Mouse (Mus musculus): ENCODE results near the gene Ube2h. TPM values are rescaled to one million over a fixed set of nuclear protein-coding genes. Genes with fewer than 3 reads are reported as not detected.

Gene Ube2h
- polyA plus RNA-seq, 1 experiment, result 78.9 TPM

DNA sequence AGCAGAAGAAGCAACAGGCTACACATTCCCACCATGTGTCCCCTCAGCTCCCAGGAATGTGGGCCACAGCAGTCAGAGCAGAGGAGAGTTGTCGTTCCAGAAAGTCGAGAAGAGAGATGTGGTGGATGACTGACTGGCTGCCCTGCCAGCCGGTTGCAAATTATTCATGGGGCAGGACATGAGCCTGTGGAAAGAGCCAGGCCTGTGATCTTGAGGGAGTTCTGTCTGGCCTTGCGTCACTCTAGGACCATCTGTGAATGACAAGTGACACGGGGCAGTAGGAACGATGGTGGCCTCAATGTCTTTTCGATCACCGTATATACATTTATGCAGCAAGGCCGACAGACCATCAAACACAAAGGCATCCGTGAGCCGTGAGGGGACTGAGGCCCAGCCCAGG lies 108.7 kb downstream of the Ube2h start:
- no peaks in the 10 kb centered on the region for H3K4me1 ChIP-seq (ENCODE audit: control insufficient read depth, insufficient read depth, low read length)
- TF ChIP-seq POLR2A (IDR thresholded peaks at IDR 0.05; ENCODE audit: borderline replicate concordance, insufficient read depth, low read length) (no peak), CTCF (IDR thresholded peaks at IDR 0.05; ENCODE audit: borderline replicate concordance, insufficient read depth, low read depth, low read length) (no peak)
- no peaks in the 10 kb centered on the region for H3K27me3 ChIP-seq (ENCODE audit: control insufficient read depth, insufficient read depth, low read length)
- WGBS, result 74% methylated on average over 11 of the region's 11 CpGs
- H3K4me3 ChIP-seq (replicated peaks; ENCODE audit: insufficient read depth, low read depth, low read length), result no peak overlapping the region
- no peak overlapping the region for H3K27ac ChIP-seq (ENCODE audit: insufficient read depth, low read length)
- no peak for DNase-seq

DNA sequence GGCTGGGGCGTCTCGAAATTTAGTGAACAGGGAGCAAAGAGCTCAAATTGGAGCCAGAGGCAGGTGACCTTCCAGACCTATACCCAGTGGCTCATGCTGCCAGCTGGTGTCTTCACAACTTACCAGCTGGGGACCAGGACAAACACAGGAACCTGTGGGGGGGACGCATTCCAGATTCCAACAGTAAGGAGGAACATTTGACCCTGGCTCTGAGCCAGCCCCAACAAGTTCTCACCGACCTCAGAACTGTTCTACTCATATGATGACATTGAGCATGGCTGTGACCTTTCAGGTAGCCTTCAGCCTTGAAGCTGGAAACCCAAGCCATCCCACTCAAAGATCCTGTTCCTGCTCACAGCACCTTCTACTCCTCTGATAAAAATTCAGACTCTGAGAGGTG lies 120.7 kb downstream of the Ube2h start:
- no peaks in the 10 kb centered on the region for H3K4me1 ChIP-seq (ENCODE audit: control insufficient read depth, insufficient read depth, low read length)
- WGBS, result 69% methylated on average over 4 of the region's 4 CpGs
- no peak overlapping the region for H3K27ac ChIP-seq (ENCODE audit: insufficient read depth, low read length)
- H3K4me3 ChIP-seq (replicated peaks; ENCODE audit: insufficient read depth, low read depth, low read length), result no peak overlapping the region
- no peaks in the 10 kb centered on the region; the same call in 1 of the 2 replicates for H3K27me3 ChIP-seq (ENCODE audit: control insufficient read depth, insufficient read depth, low read length)
- no peak for DNase-seq
- TF ChIP-seq CTCF (IDR thresholded peaks at IDR 0.05; ENCODE audit: borderline replicate concordance, insufficient read depth, low read depth, low read length) (no peak), POLR2A (IDR thresholded peaks at IDR 0.05; ENCODE audit: borderline replicate concordance, insufficient read depth, low read length) (no peak)

DNA sequence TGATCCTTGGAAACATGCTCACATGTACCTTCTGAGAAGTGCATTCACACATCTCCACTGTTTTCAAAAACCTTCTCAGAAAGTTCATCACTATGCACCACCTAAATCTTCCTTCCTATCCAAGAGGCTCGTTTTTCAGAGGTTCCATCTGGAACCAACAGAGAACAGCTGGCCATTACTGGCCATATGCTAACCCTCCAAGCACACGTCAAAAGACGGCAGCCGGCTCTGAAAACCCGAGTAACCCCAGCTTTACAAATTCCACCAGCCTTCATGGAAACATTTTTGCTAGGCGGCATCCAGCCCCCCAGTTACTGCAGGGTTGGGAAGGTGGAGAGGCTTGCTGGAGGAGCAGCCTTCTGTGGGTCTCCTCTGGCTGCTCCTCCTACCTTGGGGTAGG lies 122.3 kb downstream of the Ube2h start:
- no peaks in the 10 kb centered on the region for H3K4me1 ChIP-seq (ENCODE audit: control insufficient read depth, insufficient read depth, low read length)
- H3K27me3 ChIP-seq (ENCODE audit: control insufficient read depth, insufficient read depth, low read length), result no peaks in the 10 kb centered on the region; the same call in 1 of the 2 replicates
- no peak for TF ChIP-seq CTCF (IDR thresholded peaks at IDR 0.05; ENCODE audit: borderline replicate concordance, insufficient read depth, low read depth, low read length)
- no peak for TF ChIP-seq POLR2A (IDR thresholded peaks at IDR 0.05; ENCODE audit: borderline replicate concordance, insufficient read depth, low read length)
- no peak overlapping the region for H3K27ac ChIP-seq (ENCODE audit: insufficient read depth, low read length)
- no peak overlapping the region for H3K4me3 ChIP-seq (replicated peaks; ENCODE audit: insufficient read depth, low read depth, low read length)
- 24% methylated on average over 6 of the region's 6 CpGs for WGBS
- DNase-seq, result no peak

DNA sequence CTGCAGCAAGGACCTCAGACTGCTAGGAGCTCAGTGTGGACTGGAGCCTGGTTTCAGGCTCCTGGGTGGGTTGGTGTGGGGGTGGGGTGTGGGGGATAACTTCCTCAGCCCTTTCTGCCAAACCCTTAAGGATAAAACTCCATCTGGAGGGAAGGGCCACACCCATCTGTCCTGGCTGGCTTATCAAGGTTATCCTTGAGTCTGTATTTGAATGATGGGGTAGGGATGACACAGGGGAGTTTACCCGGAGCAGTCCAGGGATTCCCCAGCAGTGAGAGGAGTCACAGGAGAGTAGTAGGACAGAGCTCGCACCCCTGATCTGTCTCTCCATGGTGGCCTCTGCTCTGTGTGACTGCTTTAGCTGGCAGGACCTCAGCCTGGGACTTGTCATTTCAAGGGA lies 124.0 kb downstream of the Ube2h start:
- Histone ChIP-seq H3K4me3 (replicated peaks; ENCODE audit: insufficient read depth, low read depth, low read length) (no peak overlapping the region), H3K27ac (ENCODE audit: insufficient read depth, low read length) (no peak overlapping the region), H3K27me3 (ENCODE audit: control insufficient read depth, insufficient read depth, low read length) (peaks cover 7% of the 10 kb centered on the region; the same call in 1 of the 2 replicates), H3K4me1 (ENCODE audit: control insufficient read depth, insufficient read depth, low read length) (no peaks in the 10 kb centered on the region)
- DNase-seq, result no peak
- no peak for TF ChIP-seq CTCF (IDR thresholded peaks at IDR 0.05; ENCODE audit: borderline replicate concordance, insufficient read depth, low read depth, low read length)
- no peak for TF ChIP-seq POLR2A (IDR thresholded peaks at IDR 0.05; ENCODE audit: borderline replicate concordance, insufficient read depth, low read length)
- 59% methylated on average over 2 of the region's 2 CpGs for WGBS

DNA sequence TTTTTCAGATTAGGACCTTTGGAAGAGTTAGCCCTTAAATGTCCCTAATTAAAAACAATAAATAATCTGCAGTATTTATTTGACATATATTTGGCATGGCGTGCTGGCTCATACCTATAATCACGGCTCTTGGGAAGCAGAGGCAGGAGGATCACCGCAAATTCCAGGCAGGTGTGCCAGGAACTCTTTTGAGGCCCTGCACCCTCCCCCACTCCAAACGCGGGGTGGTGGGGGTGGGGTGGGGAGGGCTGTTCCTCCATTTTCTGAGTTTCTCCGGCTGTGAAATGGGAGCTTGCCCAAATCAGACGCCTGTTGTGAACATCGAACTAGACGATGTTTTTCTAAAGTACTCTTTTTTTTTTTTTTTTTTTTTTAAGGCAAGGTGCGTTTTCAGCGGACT lies 125.3 kb downstream of the Ube2h start:
- DNase-seq, result no peak
- Histone ChIP-seq H3K4me1 (ENCODE audit: control insufficient read depth, insufficient read depth, low read length) (no peaks in the 10 kb centered on the region), H3K27me3 (ENCODE audit: control insufficient read depth, insufficient read depth, low read length) (peaks cover 11% of the 10 kb centered on the region; the same call in 1 of the 2 replicates), H3K27ac (ENCODE audit: insufficient read depth, low read length) (no peak overlapping the region), H3K4me3 (replicated peaks; ENCODE audit: insufficient read depth, low read depth, low read length) (no peak overlapping the region)
- no peak for TF ChIP-seq POLR2A (IDR thresholded peaks at IDR 0.05; ENCODE audit: borderline replicate concordance, insufficient read depth, low read length)
- no peak for TF ChIP-seq CTCF (IDR thresholded peaks at IDR 0.05; ENCODE audit: borderline replicate concordance, insufficient read depth, low read depth, low read length)
- WGBS, result 27% methylated on average over 11 of the region's 11 CpGs

DNA sequence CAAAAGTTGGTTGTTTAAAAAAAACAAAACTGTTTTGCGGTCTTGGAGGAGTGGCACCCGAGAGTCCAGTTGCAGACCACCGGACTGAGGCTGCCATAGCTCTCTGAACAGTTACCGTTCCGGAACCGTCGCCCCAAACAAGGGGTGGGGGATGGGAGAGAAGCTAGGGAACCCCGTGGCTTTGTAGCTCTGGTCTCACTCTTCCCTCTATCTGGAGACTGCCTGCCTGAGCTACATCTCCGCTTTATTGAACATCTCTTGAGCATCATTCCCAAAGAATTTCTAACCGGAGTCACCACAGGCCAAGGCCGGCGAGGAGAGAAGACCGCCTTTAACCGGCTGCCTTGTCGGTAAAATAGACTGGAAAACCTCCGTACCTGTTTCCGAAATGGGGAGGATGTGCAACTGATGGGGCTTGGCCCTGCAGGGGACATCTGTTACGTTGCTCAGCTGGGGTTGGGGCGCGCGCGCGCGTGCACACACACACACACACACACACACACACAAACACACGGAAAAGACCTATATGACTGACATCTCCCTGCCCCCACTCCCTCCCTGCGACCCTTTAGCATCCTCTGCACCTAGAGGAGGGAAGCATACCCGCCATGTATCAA lies 126.2 kb downstream of the Ube2h start:
- Histone ChIP-seq H3K4me3 (replicated peaks; ENCODE audit: insufficient read depth, low read depth, low read length) (no peak overlapping the region), H3K27me3 (ENCODE audit: control insufficient read depth, insufficient read depth, low read length) (peaks cover 16% of the 10 kb centered on the region; the same call in 1 of the 2 replicates), H3K4me1 (ENCODE audit: control insufficient read depth, insufficient read depth, low read length) (no peaks in the 10 kb centered on the region), H3K27ac (ENCODE audit: insufficient read depth, low read length) (no peak overlapping the region)
- TF ChIP-seq POLR2A (IDR thresholded peaks at IDR 0.05; ENCODE audit: borderline replicate concordance, insufficient read depth, low read length) (no peak), CTCF (IDR thresholded peaks at IDR 0.05; ENCODE audit: borderline replicate concordance, insufficient read depth, low read depth, low read length) (no peak)
- WGBS, result 9% methylated on average over 27 of the region's 27 CpGs
- DNase-seq, result peak in 1 of 2 experiments; percentile 20

DNA sequence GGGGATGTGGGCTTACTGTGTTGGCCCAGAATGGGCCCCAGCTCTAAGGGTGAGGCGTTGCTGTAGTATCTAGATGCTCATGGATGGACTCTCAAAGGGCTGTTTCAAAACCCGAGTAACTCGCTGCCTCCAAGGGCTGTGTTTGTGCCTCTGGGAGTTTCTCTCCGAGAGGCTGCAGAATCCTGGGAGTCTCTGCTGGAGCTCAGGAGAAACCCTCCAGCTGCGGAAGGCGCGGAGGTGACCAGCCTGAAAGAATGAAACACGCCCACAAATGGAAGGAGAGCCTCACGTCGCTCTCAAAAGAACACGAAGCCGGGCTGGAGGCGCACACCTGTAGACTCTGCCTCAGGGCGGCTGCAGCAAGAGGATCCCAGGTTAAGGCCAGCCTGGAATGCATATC lies 127.0 kb downstream of the Ube2h start:
- peak in 1 of 2 experiments; percentile 18 for DNase-seq
- Histone ChIP-seq H3K4me3 (replicated peaks; ENCODE audit: insufficient read depth, low read depth, low read length) (no peak overlapping the region), H3K4me1 (ENCODE audit: control insufficient read depth, insufficient read depth, low read length) (no peaks in the 10 kb centered on the region), H3K27me3 (ENCODE audit: control insufficient read depth, insufficient read depth, low read length) (peaks cover 17% of the 10 kb centered on the region; the same call in 1 of the 2 replicates), H3K27ac (ENCODE audit: insufficient read depth, low read length) (no peak overlapping the region)
- TF ChIP-seq POLR2A (IDR thresholded peaks at IDR 0.05; ENCODE audit: borderline replicate concordance, insufficient read depth, low read length), result no peak
- no peak for TF ChIP-seq CTCF (IDR thresholded peaks at IDR 0.05; ENCODE audit: borderline replicate concordance, insufficient read depth, low read depth, low read length)
- WGBS, result 17% methylated on average over 14 of the region's 14 CpGs

DNA sequence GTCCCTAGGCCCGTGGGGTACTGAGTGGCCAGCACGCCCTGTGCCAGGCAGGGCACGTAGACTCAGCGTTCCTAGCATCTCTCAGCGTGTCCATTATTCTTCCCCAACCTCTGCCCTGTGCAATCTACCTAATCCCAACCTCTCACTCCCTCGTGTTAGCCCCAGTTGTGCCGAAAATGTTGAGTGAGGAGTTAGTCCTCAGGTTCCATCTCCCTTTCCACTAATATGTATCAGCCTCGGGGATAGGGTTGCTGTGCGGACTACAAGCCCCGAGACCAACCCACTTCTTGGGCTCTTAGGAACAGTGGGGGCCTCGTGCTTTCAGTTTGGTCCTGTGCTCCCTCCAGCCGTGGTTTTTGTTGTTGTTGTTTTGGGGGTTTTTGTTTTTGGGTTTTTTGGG lies 127.8 kb downstream of the Ube2h start:
- WGBS, result 36% methylated on average over 12 of the region's 12 CpGs
- Histone ChIP-seq H3K27ac (ENCODE audit: insufficient read depth, low read length) (no peak overlapping the region), H3K4me1 (ENCODE audit: control insufficient read depth, insufficient read depth, low read length) (no peaks in the 10 kb centered on the region), H3K27me3 (ENCODE audit: control insufficient read depth, insufficient read depth, low read length) (peaks cover 20% of the 10 kb centered on the region; the same call in 1 of the 2 replicates), H3K4me3 (replicated peaks; ENCODE audit: insufficient read depth, low read depth, low read length) (no peak overlapping the region)
- DNase-seq, result no peak
- TF ChIP-seq CTCF (IDR thresholded peaks at IDR 0.05; ENCODE audit: borderline replicate concordance, insufficient read depth, low read depth, low read length), result no peak
- no peak for TF ChIP-seq POLR2A (IDR thresholded peaks at IDR 0.05; ENCODE audit: borderline replicate concordance, insufficient read depth, low read length)
